Mouse (Mus musculus): Measurements from ENCODE around the gene Tesmin. TPM values are rescaled to one million over a fixed set of nuclear protein-coding genes. Genes with fewer than 3 reads are reported as not detected.

Tesmin gene
- polyA plus RNA-seq, 1 experiment: not detected

DNA sequence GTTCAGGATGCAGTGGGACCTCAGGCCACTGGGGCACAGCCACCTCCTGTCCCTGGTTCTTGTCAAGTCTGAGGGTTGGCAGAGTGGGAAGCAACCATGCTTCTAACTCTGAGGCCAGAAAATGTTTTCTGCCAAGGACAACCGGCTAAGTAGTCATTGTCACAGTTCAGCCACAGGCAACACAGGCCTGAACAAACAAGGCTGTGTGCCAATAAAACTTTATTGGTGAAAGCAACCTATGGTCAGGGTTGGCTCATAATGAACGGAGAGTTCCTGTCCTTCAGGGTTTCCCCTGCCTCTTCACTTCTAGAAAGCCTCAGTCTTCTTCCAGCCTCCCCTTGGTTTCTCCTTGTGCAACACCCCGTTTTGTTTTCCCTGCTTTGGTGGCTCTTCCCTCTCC, 47.2 kb downstream of the Tesmin start:
- TF ChIP-seq CTCF (IDR thresholded peaks at IDR 0.05; ENCODE audit: control insufficient read depth, insufficient read depth, low read length) (no peak), POLR2A (IDR thresholded peaks at IDR 0.05; ENCODE audit: borderline replicate concordance, control insufficient read depth, low read depth, low read length) (no peak)
- 52% methylated on average over 3 of the region's 3 CpGs for WGBS
- Histone ChIP-seq H3K4me1 (ENCODE audit: control insufficient read depth, insufficient read depth, low read length) (peaks cover 2% of the 10 kb centered on the region; the same call in 1 of the 2 replicates), H3K4me3 (replicated peaks; ENCODE audit: control insufficient read depth, low read depth, low read length) (no peak overlapping the region), H3K27ac (ENCODE audit: control insufficient read depth, insufficient read depth, low read depth, low read length, poor library complexity) (no peak overlapping the region)

DNA sequence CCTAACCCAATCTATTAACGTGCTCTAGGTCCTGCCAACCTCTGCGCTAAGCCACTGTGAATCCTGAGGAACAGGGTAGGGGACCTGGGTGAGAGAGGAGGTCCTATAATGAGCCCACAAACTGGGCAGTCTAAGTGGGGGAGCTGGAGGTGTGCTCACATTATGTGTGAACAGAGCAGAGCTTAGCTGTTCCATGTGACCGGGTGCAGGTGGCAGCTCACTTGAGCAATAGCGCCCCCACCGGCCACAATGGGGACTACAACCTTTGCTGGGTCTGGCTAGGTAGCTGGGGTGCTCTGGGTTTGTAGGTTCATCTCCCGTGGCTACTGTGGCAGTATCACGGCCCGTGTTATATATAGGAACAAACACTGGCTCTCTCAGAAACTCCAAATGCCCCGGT, 48.2 kb downstream of the Tesmin start:
- Histone ChIP-seq H3K4me3 (replicated peaks; ENCODE audit: control insufficient read depth, low read depth, low read length) (no peak overlapping the region), H3K27ac (ENCODE audit: control insufficient read depth, insufficient read depth, low read depth, low read length, poor library complexity) (no peak overlapping the region), H3K4me1 (ENCODE audit: control insufficient read depth, insufficient read depth, low read length) (no peaks in the 10 kb centered on the region; the same call in 1 of the 2 replicates)
- 54% methylated on average over 9 of the region's 9 CpGs for WGBS
- peak; percentile 78 for TF ChIP-seq CTCF (IDR thresholded peaks at IDR 0.05; ENCODE audit: control insufficient read depth, insufficient read depth, low read length)
- no peak for TF ChIP-seq POLR2A (IDR thresholded peaks at IDR 0.05; ENCODE audit: borderline replicate concordance, control insufficient read depth, low read depth, low read length)

DNA sequence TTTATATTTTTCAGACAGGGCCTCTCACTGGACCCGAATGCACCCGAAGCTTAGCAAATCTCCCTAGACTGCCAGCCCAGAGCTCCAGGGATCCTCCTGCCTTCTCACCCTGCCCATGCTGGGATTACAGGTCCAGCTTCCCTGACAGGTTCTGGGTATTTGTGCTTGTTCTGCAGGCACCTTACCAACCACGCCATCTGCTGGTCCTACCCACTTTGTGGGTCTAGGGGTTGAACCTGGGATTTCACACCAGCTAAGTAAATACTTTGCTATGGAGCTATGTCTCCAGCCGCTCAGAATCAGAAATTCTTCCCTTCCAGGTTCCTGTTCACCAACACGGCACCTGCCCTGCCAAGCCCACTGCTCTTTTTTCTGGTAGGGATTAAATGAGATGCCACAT, 49.3 kb downstream of the Tesmin start:
- peak; percentile 44 for TF ChIP-seq CTCF (IDR thresholded peaks at IDR 0.05; ENCODE audit: control insufficient read depth, insufficient read depth, low read length)
- TF ChIP-seq POLR2A (IDR thresholded peaks at IDR 0.05; ENCODE audit: borderline replicate concordance, control insufficient read depth, low read depth, low read length): no peak
- Histone ChIP-seq H3K4me3 (replicated peaks; ENCODE audit: control insufficient read depth, low read depth, low read length) (no peak overlapping the region), H3K27ac (ENCODE audit: control insufficient read depth, insufficient read depth, low read depth, low read length, poor library complexity) (no peak overlapping the region), H3K4me1 (ENCODE audit: control insufficient read depth, insufficient read depth, low read length) (no peaks in the 10 kb centered on the region; the same call in 1 of the 2 replicates)
- WGBS: 71% methylated on average over 5 of the region's 5 CpGs

DNA sequence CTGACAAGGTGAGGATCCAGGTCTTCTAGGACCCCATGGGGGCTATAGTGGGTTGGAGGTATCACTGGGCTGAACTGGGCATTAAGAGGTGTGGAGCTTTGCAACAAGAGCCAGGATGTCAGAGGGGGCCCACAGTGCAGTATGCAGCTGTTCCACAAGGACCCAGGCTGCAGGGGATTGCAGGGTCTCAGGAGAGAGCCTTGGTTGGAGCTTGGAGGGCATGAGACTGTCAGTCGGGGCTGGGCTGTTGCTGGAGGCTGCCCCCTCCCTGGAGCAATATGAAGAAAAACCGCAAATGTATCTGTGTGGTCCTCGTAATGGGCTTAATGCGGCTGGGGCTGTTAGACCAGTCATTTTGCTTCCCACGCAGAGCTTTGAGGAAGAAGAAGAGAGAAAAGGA, 52.0 kb downstream of the Tesmin start:
- 25% methylated on average over 5 of the region's 5 CpGs for WGBS
- no peak overlapping the region for H3K4me3 ChIP-seq (replicated peaks; ENCODE audit: control insufficient read depth, low read depth, low read length)
- no peak overlapping the region for H3K27ac ChIP-seq (ENCODE audit: control insufficient read depth, insufficient read depth, low read depth, low read length, poor library complexity)
- TF ChIP-seq POLR2A (IDR thresholded peaks at IDR 0.05; ENCODE audit: borderline replicate concordance, control insufficient read depth, low read depth, low read length) (no peak), CTCF (IDR thresholded peaks at IDR 0.05; ENCODE audit: control insufficient read depth, insufficient read depth, low read length) (no peak)
- H3K4me1 ChIP-seq (ENCODE audit: control insufficient read depth, insufficient read depth, low read length): no peaks in the 10 kb centered on the region; the same call in 1 of the 2 replicates

DNA sequence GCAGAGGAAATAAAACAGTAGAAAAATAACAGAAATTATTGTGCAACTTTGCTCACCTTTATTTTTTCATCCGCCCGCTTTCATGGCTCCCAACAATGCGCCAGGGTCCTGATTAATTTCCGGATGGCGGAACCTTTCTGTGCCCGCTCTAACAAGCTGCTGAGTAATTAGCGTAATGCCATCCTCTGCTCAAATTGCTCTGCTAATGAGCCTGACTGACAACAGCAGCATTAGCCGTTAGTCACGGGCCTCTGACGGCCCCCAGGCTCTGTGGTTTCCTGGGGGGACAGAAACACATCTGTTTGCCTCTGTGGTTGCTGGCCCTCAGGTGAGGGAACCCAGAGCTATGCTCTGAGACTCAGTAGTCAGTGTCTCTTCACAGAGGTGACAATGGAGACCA, 52.4 kb downstream of the Tesmin start:
- H3K4me1 ChIP-seq (ENCODE audit: control insufficient read depth, insufficient read depth, low read length): no peaks in the 10 kb centered on the region; the same call in 1 of the 2 replicates
- WGBS: 37% methylated on average over 10 of the region's 10 CpGs
- no peak overlapping the region for H3K27ac ChIP-seq (ENCODE audit: control insufficient read depth, insufficient read depth, low read depth, low read length, poor library complexity)
- TF ChIP-seq POLR2A (IDR thresholded peaks at IDR 0.05; ENCODE audit: borderline replicate concordance, control insufficient read depth, low read depth, low read length): no peak
- no peak for TF ChIP-seq CTCF (IDR thresholded peaks at IDR 0.05; ENCODE audit: control insufficient read depth, insufficient read depth, low read length)
- no peak overlapping the region for H3K4me3 ChIP-seq (replicated peaks; ENCODE audit: control insufficient read depth, low read depth, low read length)

DNA sequence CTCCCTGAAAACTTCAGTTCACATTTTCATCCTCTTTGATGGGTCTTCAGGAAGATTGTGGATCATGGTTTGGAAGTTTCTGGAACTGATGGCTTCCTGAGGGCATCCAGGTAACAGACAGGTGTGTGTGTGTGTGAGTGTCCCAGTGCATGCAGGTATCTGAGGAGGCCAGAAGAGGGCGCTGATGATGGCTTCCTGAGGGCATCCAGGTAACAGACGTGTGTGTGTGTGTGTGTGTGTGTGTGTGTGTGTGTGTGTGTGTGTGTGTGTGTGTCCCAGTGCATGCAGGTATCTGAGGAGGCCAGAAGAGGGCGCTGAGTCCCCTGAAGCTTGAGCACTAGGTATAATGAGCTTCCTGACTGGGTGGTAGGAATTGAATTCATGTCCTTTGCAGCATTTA, 58.7 kb downstream of the Tesmin start:
- TF ChIP-seq POLR2A (IDR thresholded peaks at IDR 0.05; ENCODE audit: borderline replicate concordance, control insufficient read depth, low read depth, low read length) (no peak), CTCF (IDR thresholded peaks at IDR 0.05; ENCODE audit: control insufficient read depth, insufficient read depth, low read length) (no peak)
- 74% methylated on average over 3 of the region's 3 CpGs for WGBS
- H3K4me3 ChIP-seq (replicated peaks; ENCODE audit: control insufficient read depth, low read depth, low read length): no peak overlapping the region

DNA sequence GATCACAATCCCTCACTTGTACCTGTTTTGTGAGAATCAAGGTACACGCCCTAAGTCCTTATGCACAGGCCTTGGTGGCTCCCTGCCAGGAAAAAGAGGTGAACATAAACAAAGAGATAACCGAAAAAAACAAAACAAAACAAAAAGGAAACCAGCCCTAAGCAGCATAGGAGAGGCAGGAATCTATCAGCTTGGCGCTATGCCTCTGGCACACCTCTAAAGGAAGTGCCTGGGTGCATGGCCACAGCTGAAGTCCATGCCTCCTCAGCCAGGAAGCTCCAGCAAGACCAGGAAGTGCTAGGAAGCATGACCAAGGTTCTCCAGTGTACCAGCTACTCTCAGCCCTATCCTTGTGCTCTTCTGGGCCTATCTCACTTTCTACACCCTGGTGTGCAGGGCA, 60.6 kb downstream of the Tesmin start:
- no peak for TF ChIP-seq CTCF (IDR thresholded peaks at IDR 0.05; ENCODE audit: control insufficient read depth, insufficient read depth, low read length)
- WGBS: 62% methylated on average over 3 of the region's 3 CpGs
- H3K4me3 ChIP-seq (replicated peaks; ENCODE audit: control insufficient read depth, low read depth, low read length): no peak overlapping the region
- no peaks in the 10 kb centered on the region for H3K4me1 ChIP-seq (ENCODE audit: control insufficient read depth, insufficient read depth, low read length)
- H3K27ac ChIP-seq (ENCODE audit: control insufficient read depth, insufficient read depth, low read depth, low read length, poor library complexity): no peak overlapping the region

More for the DNA sequence above, 58.7 kb downstream of the Tesmin start:
- Histone ChIP-seq H3K4me1 (ENCODE audit: control insufficient read depth, insufficient read depth, low read length) (no peaks in the 10 kb centered on the region), H3K27ac (ENCODE audit: control insufficient read depth, insufficient read depth, low read depth, low read length, poor library complexity) (no peak overlapping the region)

DNA sequence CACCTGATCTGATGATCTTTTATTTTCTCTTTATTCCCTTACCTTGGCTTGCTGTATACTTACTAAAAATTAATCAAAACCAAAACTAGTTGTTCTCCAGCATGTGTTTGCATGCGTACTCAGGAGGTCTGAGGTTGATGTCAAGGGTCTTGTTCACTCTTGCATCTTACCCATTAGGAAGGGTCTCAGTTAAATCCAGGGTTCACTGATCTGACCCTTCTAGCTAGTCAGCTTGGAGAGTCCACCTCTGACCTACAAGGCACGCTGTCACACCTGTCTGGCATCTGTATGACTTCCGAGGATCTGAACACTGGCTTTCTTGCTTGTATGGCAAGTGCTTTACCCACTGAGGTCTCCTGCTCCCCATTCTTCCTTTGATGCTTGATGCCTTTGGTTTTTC, 62.1 kb downstream of the Tesmin start:
- Histone ChIP-seq H3K27ac (ENCODE audit: control insufficient read depth, insufficient read depth, low read depth, low read length, poor library complexity) (no peak overlapping the region), H3K4me3 (replicated peaks; ENCODE audit: control insufficient read depth, low read depth, low read length) (no peak overlapping the region), H3K4me1 (ENCODE audit: control insufficient read depth, insufficient read depth, low read length) (no peaks in the 10 kb centered on the region)
- 87% methylated on average over 3 of the region's 3 CpGs for WGBS
- no peak for TF ChIP-seq POLR2A (IDR thresholded peaks at IDR 0.05; ENCODE audit: borderline replicate concordance, control insufficient read depth, low read depth, low read length)
- TF ChIP-seq CTCF (IDR thresholded peaks at IDR 0.05; ENCODE audit: control insufficient read depth, insufficient read depth, low read length): no peak

DNA sequence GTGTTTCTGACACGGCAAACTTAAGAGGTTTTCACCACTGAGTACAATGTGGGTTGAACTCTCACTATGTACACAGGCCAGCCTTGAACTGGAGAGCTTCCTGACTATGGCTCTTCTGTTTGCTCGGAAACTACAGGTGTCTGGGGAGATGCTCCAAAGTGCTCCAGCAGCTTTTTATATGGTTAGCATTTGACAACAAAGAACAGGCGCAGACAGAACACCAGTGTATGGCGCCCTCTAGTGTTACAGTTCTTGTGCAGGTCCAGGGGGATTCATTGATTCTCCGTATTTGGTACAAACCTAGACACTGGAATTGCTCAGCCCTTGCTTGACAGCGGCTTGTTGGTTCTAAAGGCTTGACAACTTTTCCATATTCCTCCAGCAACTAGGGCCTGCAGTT, 62.5 kb downstream of the Tesmin start:
- H3K4me1 ChIP-seq (ENCODE audit: control insufficient read depth, insufficient read depth, low read length): no peaks in the 10 kb centered on the region
- H3K4me3 ChIP-seq (replicated peaks; ENCODE audit: control insufficient read depth, low read depth, low read length): no peak overlapping the region
- no peak overlapping the region for H3K27ac ChIP-seq (ENCODE audit: control insufficient read depth, insufficient read depth, low read depth, low read length, poor library complexity)
- 18% methylated on average over 6 of the region's 6 CpGs for WGBS
- TF ChIP-seq CTCF (IDR thresholded peaks at IDR 0.05; ENCODE audit: control insufficient read depth, insufficient read depth, low read length) (peak; percentile 52), POLR2A (IDR thresholded peaks at IDR 0.05; ENCODE audit: borderline replicate concordance, control insufficient read depth, low read depth, low read length) (no peak)

Data from bone marrow, adult 2 months (tissue).